Mouse (Mus musculus): ENCODE results near the gene Tmc1. TPM values are rescaled to one million over a fixed set of nuclear protein-coding genes. Genes with fewer than 3 reads are reported as not detected.

The Tmc1 gene
- total and polyA plus RNA-seq, 3 experiments, result 0.11 to 0.27 TPM; not detected in 1

- Histone ChIP-seq H3K36me3 (replicated peaks in 1 of 2; ENCODE audit: control insufficient read depth in 1 of 2, insufficient read depth in 1 of 2, low read length in 1 of 2) (no peaks in the 10 kb centered on the region), H3K4me2 (ENCODE audit: insufficient read depth, low read depth, poor library complexity, severe bottlenecking) (no peak overlapping the region), H3K9me3 (replicated peaks; ENCODE audit: low read length) (no peaks in the 10 kb centered on the region), H3K79me2 (replicated peaks; ENCODE audit: control insufficient read depth, extremely low read depth, insufficient read depth, poor library complexity, severe bottlenecking) (no peaks in the 10 kb centered on the region), H3K27me3 (replicated peaks) (no peaks in the 10 kb centered on the region), H3K9ac (ENCODE audit: insufficient read depth, low read depth) (no peak overlapping the region), H3K27ac (ENCODE audit: insufficient read depth, low read depth) (no peak overlapping the region), H3K4me1 (ENCODE audit: control insufficient read depth in 1 of 2, insufficient read depth in 2 of 2) (peaks cover 9 to 40% of the 10 kb centered on the region in 2 experiments; a peak in 3 of 4 replicates), H3K4me3 (replicated peaks in 1 of 3; ENCODE audit: low read depth in 2 of 3, low read length in 2 of 3, poor library complexity in 1 of 3) (no peak overlapping the region)
- TF ChIP-seq KAT2A (IDR thresholded peaks at IDR 0.05; ENCODE audit: insufficient replicate concordance, low read length) (no peak), GABPA (IDR thresholded peaks at IDR 0.05; ENCODE audit: insufficient replicate concordance, low read depth, low read length) (no peak), MXI1 (IDR thresholded peaks at IDR 0.05; ENCODE audit: low read depth, low read length) (no peak), ETS1 (conservative IDR thresholded peaks at IDR 0.05; ENCODE audit: low read depth, low read length) (no peak), MAZ (IDR thresholded peaks at IDR 0.05; ENCODE audit: low read depth, low read length) (no peak), CHD2 (IDR thresholded peaks at IDR 0.05; ENCODE audit: low read length) (no peak)
- dilution Hi-C loops (cut with MboI; ENCODE audit: extremely low pct_ligation_motif_present, extremely low pct_unique_long_range_greater_than_20kb, low sequenced_read_pairs) (no loop called here), in situ Hi-C loops (cut with MboI; ENCODE audit: low pct_ligation_motif_present, low pct_unique_long_range_greater_than_20kb, low sequenced_read_pairs) (no loop called here)
- no peak for DNase-seq (ENCODE audit: extremely low read depth)
These were observed 116.6 kb downstream of the Tmc1 start for GRCm38 (mm10) chr19:20837422-20837821.

- H3K27me3 ChIP-seq (replicated peaks), result no peaks in the 10 kb centered on the region
- no peak overlapping the region for H3K27ac ChIP-seq (ENCODE audit: insufficient read depth, low read depth)
- dilution Hi-C loops (cut with MboI; ENCODE audit: extremely low pct_ligation_motif_present, extremely low pct_unique_long_range_greater_than_20kb, low sequenced_read_pairs), result no loop called here
These were observed 117.8 kb downstream of the Tmc1 start for GRCm38 (mm10) chr19:20836055-20836845.

DNA sequence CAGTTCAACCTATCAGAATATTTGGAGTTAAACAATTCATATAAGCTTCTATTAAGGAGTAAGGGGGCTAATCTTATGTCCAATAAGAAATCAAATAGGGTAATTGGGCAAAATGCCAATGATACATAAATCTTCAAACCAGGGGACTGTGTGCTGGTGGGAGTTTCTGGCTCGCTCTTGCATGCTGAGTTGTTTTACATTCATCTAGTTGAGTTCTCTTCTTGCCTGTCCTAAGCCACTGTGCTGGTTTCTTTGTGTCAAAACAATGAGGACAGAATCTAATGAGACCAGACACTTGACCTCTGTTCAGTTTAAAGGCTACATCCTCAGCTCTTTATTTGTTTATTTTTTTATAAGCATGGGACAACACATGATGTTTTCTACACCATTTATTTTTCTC lies 119.1 kb downstream of the Tmc1 start:
- in situ Hi-C loops (cut with MboI; ENCODE audit: low pct_ligation_motif_present, low pct_unique_long_range_greater_than_20kb, low sequenced_read_pairs), result no loop called here
- no peak for TF ChIP-seq ELF1 (IDR thresholded peaks at IDR 0.05; ENCODE audit: low read depth, low read length)
- TF ChIP-seq TBP (conservative IDR thresholded peaks at IDR 0.05; ENCODE audit: low read depth, low read length), result no peak
- no peak for TF ChIP-seq MAX (IDR thresholded peaks at IDR 0.05; ENCODE audit: low read length)
- no peak for TF ChIP-seq TCF12 (IDR thresholded peaks at IDR 0.05; ENCODE audit: low read depth, low read length)
- no peak for TF ChIP-seq MEF2A (IDR thresholded peaks at IDR 0.05; ENCODE audit: borderline replicate concordance, low read depth, low read length)
- TF ChIP-seq MYC (IDR thresholded peaks at IDR 0.05; ENCODE audit: low read depth, low read length), result no peak
- no peak for TF ChIP-seq POLR2AphosphoS2 (IDR thresholded peaks at IDR 0.05; ENCODE audit: low read depth, low read length)
- no peak for TF ChIP-seq RAD21 (IDR thresholded peaks at IDR 0.05; ENCODE audit: low read depth, low read length)
- TF ChIP-seq SMC3 (IDR thresholded peaks at IDR 0.05; ENCODE audit: low read depth, low read length), result no peak
- no peak for TF ChIP-seq CTCF (conservative IDR thresholded peaks at IDR 0.05 in 1 of 2, IDR thresholded peaks at IDR 0.05 in 1 of 2; ENCODE audit: low read depth in 2 of 2, low read length in 2 of 2)
- TF ChIP-seq JUND (conservative IDR thresholded peaks at IDR 0.05; ENCODE audit: low read depth, low read length), result no peak
- Histone ChIP-seq H3K4me2 (ENCODE audit: insufficient read depth, low read depth, poor library complexity, severe bottlenecking) (no peak overlapping the region), H3K27ac (ENCODE audit: insufficient read depth, low read depth) (no peak overlapping the region), H3K9ac (ENCODE audit: insufficient read depth, low read depth) (no peak overlapping the region), H3K27me3 (replicated peaks) (no peaks in the 10 kb centered on the region), H3K36me3 (replicated peaks in 1 of 2; ENCODE audit: control insufficient read depth in 1 of 2, insufficient read depth in 1 of 2, low read length in 1 of 2) (no peaks in the 10 kb centered on the region), H3K79me2 (replicated peaks; ENCODE audit: control insufficient read depth, extremely low read depth, insufficient read depth, poor library complexity, severe bottlenecking) (no peaks in the 10 kb centered on the region), H3K4me3 (replicated peaks in 1 of 3; ENCODE audit: low read depth in 2 of 3, low read length in 2 of 3, poor library complexity in 1 of 3) (no peak overlapping the region), H3K9me3 (replicated peaks; ENCODE audit: low read length) (no peaks in the 10 kb centered on the region), H3K4me1 (ENCODE audit: control insufficient read depth in 1 of 2, insufficient read depth in 2 of 2) (peaks cover 9 to 43% of the 10 kb centered on the region in 2 experiments; a peak in 3 of 4 replicates)
- dilution Hi-C loops (cut with MboI; ENCODE audit: extremely low pct_ligation_motif_present, extremely low pct_unique_long_range_greater_than_20kb, low sequenced_read_pairs), result no loop called here
- no peak for DNase-seq (ENCODE audit: extremely low read depth)

More at GRCm38 (mm10) chr19:20836055-20836845, 117.8 kb downstream of the Tmc1 start:
- Histone ChIP-seq H3K36me3 (replicated peaks in 1 of 2; ENCODE audit: control insufficient read depth in 1 of 2, insufficient read depth in 1 of 2, low read length in 1 of 2) (no peaks in the 10 kb centered on the region), H3K9me3 (replicated peaks; ENCODE audit: low read length) (no peaks in the 10 kb centered on the region), H3K4me3 (replicated peaks in 1 of 3; ENCODE audit: low read depth in 2 of 3, low read length in 2 of 3, poor library complexity in 1 of 3) (no peak overlapping the region), H3K79me2 (replicated peaks; ENCODE audit: control insufficient read depth, extremely low read depth, insufficient read depth, poor library complexity, severe bottlenecking) (no peaks in the 10 kb centered on the region), H3K4me1 (ENCODE audit: control insufficient read depth in 1 of 2, insufficient read depth in 2 of 2) (peaks cover 9 to 43% of the 10 kb centered on the region in 2 experiments; a peak in 3 of 4 replicates), H3K9ac (ENCODE audit: insufficient read depth, low read depth) (no peak overlapping the region), H3K4me2 (ENCODE audit: insufficient read depth, low read depth, poor library complexity, severe bottlenecking) (no peak overlapping the region)
- no peak for TF ChIP-seq ZC3H11A (IDR thresholded peaks at IDR 0.05; ENCODE audit: low read depth, low read length)
- TF ChIP-seq RAD21 (IDR thresholded peaks at IDR 0.05; ENCODE audit: low read depth, low read length), result no peak
- TF ChIP-seq MXI1 (IDR thresholded peaks at IDR 0.05; ENCODE audit: low read depth, low read length), result no peak
- TF ChIP-seq NRF1 (IDR thresholded peaks at IDR 0.05; ENCODE audit: low read depth, low read length), result no peak
- TF ChIP-seq SMC3 (IDR thresholded peaks at IDR 0.05; ENCODE audit: low read depth, low read length), result no peak
- no peak for DNase-seq (ENCODE audit: extremely low read depth)
- in situ Hi-C loops (cut with MboI; ENCODE audit: low pct_ligation_motif_present, low pct_unique_long_range_greater_than_20kb, low sequenced_read_pairs), result no loop called here

All from CH12.LX (cell line).